Mouse (Mus musculus): ENCODE measurements at regions not wholly inside any gene's neighbourhood (a gene's known extent, or its start where the extent isn't known, plus 50 kb on each side); places are given as distances from the start of the nearest gene placed in this dataset.

DNA sequence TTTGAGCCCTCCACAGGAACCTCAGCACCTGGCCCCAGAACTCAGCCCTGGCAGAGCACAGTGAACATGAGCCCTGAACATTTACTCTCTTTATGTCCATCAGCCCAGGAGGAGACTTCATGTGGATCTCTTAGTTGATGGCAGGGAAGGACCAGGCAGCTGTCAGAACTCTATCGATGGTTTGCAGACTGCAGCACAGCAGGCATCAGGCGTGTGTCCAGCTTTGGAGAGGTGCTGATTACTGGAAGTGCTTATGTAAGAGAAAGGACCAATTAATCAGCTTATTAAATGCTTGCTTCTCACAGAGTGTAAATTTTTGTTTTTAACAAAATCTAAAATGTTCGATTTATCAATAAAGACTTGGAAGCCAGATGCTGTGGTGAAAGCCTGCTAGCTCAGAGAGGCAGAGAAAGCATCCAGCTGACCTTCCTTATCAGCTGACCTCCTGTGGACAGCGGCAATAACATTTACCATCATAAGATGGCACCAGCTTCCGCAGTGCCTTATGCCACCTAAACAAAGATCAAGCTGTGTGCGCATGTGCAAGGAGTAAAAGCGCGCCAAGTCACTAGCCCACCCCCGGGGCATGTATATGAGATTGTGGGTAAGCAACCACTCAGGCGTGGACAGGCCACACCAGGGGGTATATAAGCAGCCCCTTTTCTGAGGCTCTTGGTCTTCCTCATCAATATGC lies 105.8 kb downstream of the Klhl6 start:
- Histone ChIP-seq H3K9me3 (replicated peaks; ENCODE audit: control insufficient read depth, low read length, poor library complexity, severe bottlenecking) (no peaks in the 10 kb centered on the region), H3K4me1 (ENCODE audit: control insufficient read depth, insufficient read depth, low read length) (no peaks in the 10 kb centered on the region), H3K36me3 (ENCODE audit: control insufficient read depth, insufficient read depth, low read length) (no peaks in the 10 kb centered on the region), H3K4me2 (ENCODE audit: low read length) (peak overlapping the region; percentile 23), H3K4me3 (ENCODE audit: low read depth, low read length) (no peak overlapping the region), H3K9ac (ENCODE audit: low read depth, low read length) (no peak overlapping the region), H3K27me3 (ENCODE audit: control insufficient read depth, insufficient read depth, low read depth, low read length) (no peaks in the 10 kb centered on the region), H3K27ac (ENCODE audit: low read length) (no peak overlapping the region)
- 56% methylated on average over 10 of the region's 10 CpGs for WGBS
- peak; percentile 60; the same call in 1 of the 2 replicates for ATAC-seq

DNA sequence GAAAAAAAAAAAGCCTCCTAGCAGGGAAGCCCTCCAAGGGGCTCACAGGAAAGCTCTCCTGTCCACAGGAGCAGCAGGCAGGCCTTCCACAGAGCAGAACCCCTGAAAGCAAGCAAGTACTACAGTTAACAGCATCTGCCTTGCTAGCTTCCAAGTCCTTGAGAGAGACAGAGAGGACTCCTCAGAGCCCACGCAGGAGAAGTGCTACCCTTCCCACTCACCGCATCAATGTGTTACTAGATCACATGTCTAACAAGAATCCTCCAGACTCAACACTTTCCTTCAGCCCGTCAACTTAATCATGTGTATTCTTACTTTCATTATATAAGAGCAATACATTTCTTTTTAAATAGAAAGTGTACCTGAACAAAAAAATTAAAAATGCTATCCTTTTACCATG lies 99.9 kb downstream of the Klhl6 start:
- Histone ChIP-seq H3K4me3 (ENCODE audit: low read depth, low read length) (no peak overlapping the region), H3K9ac (ENCODE audit: low read depth, low read length) (no peak overlapping the region), H3K9me3 (replicated peaks; ENCODE audit: control insufficient read depth, low read length, poor library complexity, severe bottlenecking) (no peaks in the 10 kb centered on the region), H3K4me2 (ENCODE audit: low read length) (no peak overlapping the region), H3K27me3 (ENCODE audit: control insufficient read depth, insufficient read depth, low read depth, low read length) (no peaks in the 10 kb centered on the region), H3K36me3 (ENCODE audit: control insufficient read depth, insufficient read depth, low read length) (no peaks in the 10 kb centered on the region), H3K27ac (ENCODE audit: low read length) (no peak overlapping the region), H3K4me1 (ENCODE audit: control insufficient read depth, insufficient read depth, low read length) (peaks cover 2% of the 10 kb centered on the region; the same call in 1 of the 2 replicates)
- ATAC-seq: no peak
- WGBS: 88% methylated on average over 3 of the region's 3 CpGs

DNA sequence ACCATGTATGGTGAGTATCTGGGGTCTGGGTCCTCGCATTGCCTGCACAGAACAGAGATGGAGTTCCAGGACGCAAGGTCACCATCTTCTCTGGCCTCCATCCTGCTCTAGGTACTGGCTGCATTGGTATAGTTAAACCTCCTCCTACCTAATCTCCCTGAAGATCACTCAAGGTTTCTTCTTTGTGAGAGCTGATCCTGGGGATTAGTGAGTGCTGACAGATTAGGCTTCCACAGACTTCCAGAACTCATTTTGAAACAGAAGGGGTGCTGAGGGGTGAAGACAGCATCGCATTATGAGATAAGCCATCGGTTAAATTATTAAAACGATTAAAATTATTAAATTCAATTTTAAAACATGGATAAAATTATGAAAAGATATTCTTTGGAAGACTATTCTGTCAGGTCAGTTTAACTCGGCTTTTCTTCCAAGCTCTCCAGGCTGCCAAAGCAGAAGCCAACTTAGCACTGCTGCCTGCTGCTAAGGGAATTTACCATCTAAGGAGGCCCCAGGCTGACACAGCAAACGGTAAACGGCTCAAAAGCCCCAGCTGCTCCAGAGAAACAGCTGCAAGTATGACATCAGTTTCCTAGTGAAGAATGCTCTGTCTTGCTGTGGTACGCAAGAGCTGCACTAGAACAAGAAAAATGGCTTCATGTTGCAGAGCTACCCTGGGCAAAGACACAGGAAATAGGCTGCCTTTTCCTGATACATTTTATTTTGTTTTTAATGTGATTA lies 98.9 kb downstream of the Klhl6 start:
- Histone ChIP-seq H3K36me3 (ENCODE audit: control insufficient read depth, insufficient read depth, low read length) (no peaks in the 10 kb centered on the region), H3K9me3 (replicated peaks; ENCODE audit: control insufficient read depth, low read length, poor library complexity, severe bottlenecking) (no peaks in the 10 kb centered on the region), H3K4me3 (ENCODE audit: low read depth, low read length) (no peak overlapping the region), H3K4me2 (ENCODE audit: low read length) (no peak overlapping the region), H3K9ac (ENCODE audit: low read depth, low read length) (no peak overlapping the region), H3K27ac (ENCODE audit: low read length) (no peak overlapping the region), H3K4me1 (ENCODE audit: control insufficient read depth, insufficient read depth, low read length) (peaks cover 2% of the 10 kb centered on the region; the same call in 1 of the 2 replicates), H3K27me3 (ENCODE audit: control insufficient read depth, insufficient read depth, low read depth, low read length) (no peaks in the 10 kb centered on the region)
- ATAC-seq: 0 out of 2 replicates have a peak, but pooled peaks have one; percentile 62
- 43% methylated on average over 9 of the region's 9 CpGs for WGBS

DNA sequence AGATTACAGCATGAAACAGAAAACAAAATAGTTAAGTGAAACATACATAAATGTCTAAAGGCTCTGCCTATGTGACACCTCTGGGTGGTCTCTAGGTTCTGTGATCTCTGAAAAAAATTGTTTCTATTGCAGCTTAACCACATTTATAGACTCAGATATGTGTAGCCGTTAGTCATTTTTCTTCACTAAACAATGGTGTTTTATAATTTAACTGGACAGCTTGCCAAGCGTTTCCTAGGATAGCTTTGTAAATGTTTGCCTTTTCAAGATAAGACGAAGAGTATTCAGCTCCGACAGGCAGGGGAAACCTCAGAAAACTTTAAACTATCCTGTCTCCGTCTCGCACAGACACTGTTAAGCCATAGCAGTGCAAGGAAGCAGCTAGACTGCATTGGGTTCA lies 98.3 kb downstream of the Klhl6 start:
- Histone ChIP-seq H3K27me3 (ENCODE audit: control insufficient read depth, insufficient read depth, low read depth, low read length) (no peaks in the 10 kb centered on the region), H3K4me1 (ENCODE audit: control insufficient read depth, insufficient read depth, low read length) (peaks cover 2% of the 10 kb centered on the region; the same call in 1 of the 2 replicates), H3K4me3 (ENCODE audit: low read depth, low read length) (no peak overlapping the region), H3K9ac (ENCODE audit: low read depth, low read length) (no peak overlapping the region), H3K4me2 (ENCODE audit: low read length) (no peak overlapping the region), H3K9me3 (replicated peaks; ENCODE audit: control insufficient read depth, low read length, poor library complexity, severe bottlenecking) (no peaks in the 10 kb centered on the region), H3K36me3 (ENCODE audit: control insufficient read depth, insufficient read depth, low read length) (no peaks in the 10 kb centered on the region), H3K27ac (ENCODE audit: low read length) (no peak overlapping the region)
- ATAC-seq: no peak
- WGBS: 64% methylated on average over 6 of the region's 6 CpGs

DNA sequence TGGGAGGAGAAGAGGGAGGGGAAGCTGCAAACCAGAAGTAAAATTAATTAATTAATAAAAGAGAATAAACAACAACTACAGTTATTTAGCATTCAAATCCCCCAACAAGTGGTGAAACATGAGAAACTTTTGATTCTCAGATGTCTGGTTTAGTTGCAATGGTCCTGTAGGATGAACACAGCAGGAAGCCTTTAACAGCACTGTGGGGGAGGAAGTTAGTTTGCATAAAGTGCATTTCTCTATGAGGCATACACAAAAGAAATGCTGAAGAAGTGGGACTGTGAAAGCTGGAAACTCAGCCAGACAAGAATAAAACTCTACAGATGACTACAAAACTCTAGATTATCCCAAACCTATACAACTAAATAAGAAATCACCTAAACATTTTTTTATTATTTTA lies 96.2 kb downstream of the Klhl6 start:
- Histone ChIP-seq H3K27ac (ENCODE audit: low read length) (no peak overlapping the region), H3K27me3 (ENCODE audit: control insufficient read depth, insufficient read depth, low read depth, low read length) (no peaks in the 10 kb centered on the region), H3K9me3 (replicated peaks; ENCODE audit: control insufficient read depth, low read length, poor library complexity, severe bottlenecking) (no peaks in the 10 kb centered on the region), H3K4me1 (ENCODE audit: control insufficient read depth, insufficient read depth, low read length) (peaks cover 2% of the 10 kb centered on the region; the same call in 1 of the 2 replicates), H3K4me2 (ENCODE audit: low read length) (no peak overlapping the region), H3K4me3 (ENCODE audit: low read depth, low read length) (no peak overlapping the region), H3K9ac (ENCODE audit: low read depth, low read length) (no peak overlapping the region), H3K36me3 (ENCODE audit: control insufficient read depth, insufficient read depth, low read length) (no peaks in the 10 kb centered on the region)
- ATAC-seq: no peak

DNA sequence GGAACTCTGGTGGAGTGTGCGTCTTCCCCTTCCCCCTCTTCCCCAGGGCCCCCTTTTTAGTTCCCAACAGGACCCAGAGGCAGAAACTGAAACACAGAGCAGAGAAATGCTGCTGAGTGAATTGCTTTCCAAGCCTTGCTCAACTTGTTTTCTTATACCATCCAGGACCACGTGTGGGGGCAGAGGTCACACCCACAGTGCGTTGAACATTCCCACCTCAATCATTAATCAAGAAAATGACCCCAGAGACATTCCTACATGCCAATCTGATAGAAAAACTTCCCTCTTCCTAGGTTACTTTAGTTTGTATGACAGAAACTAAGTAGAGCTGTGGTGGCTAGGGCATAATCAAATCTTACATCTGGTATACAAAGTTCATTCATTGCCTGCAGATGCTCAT lies 93.3 kb downstream of the Klhl6 start:
- no peak overlapping the region for H3K4me3 ChIP-seq (ENCODE audit: low read depth, low read length)
- no peaks in the 10 kb centered on the region for H3K9me3 ChIP-seq (replicated peaks; ENCODE audit: control insufficient read depth, low read length, poor library complexity, severe bottlenecking)
- H3K27ac ChIP-seq (ENCODE audit: low read length): no peak overlapping the region
- no peaks in the 10 kb centered on the region for H3K4me1 ChIP-seq (ENCODE audit: control insufficient read depth, insufficient read depth, low read length)
- 75% methylated on average over 3 of the region's 3 CpGs for WGBS
- no peak overlapping the region for H3K4me2 ChIP-seq (ENCODE audit: low read length)
- no peaks in the 10 kb centered on the region for H3K27me3 ChIP-seq (ENCODE audit: control insufficient read depth, insufficient read depth, low read depth, low read length)
- H3K9ac ChIP-seq (ENCODE audit: low read depth, low read length): no peak overlapping the region
- no peak for ATAC-seq
- H3K36me3 ChIP-seq (ENCODE audit: control insufficient read depth, insufficient read depth, low read length): no peaks in the 10 kb centered on the region

DNA sequence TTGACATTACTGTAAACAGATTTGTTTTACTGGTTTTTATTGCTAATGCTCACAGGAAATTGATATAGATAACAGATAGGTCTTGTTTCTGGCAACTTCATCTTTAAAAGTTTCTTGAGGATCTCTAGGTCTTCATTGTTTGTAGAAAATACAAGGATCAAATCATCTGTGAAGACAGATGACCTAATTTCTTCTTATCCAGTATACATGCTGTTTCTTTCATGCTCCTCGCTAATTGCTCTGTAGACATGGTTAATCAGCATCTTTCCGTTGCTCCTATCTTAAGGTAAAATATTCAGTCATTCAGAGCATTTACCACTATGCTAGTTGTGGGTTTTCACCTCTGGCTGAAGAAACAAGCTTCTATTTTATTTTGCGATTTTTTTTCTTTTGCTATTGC lies 91.4 kb downstream of the Klhl6 start:
- Histone ChIP-seq H3K36me3 (ENCODE audit: control insufficient read depth, insufficient read depth, low read length) (no peaks in the 10 kb centered on the region), H3K27me3 (ENCODE audit: control insufficient read depth, insufficient read depth, low read depth, low read length) (no peaks in the 10 kb centered on the region), H3K4me2 (ENCODE audit: low read length) (no peak overlapping the region), H3K9me3 (replicated peaks; ENCODE audit: control insufficient read depth, low read length, poor library complexity, severe bottlenecking) (no peaks in the 10 kb centered on the region), H3K27ac (ENCODE audit: low read length) (no peak overlapping the region), H3K9ac (ENCODE audit: low read depth, low read length) (no peak overlapping the region), H3K4me3 (ENCODE audit: low read depth, low read length) (no peak overlapping the region), H3K4me1 (ENCODE audit: control insufficient read depth, insufficient read depth, low read length) (no peaks in the 10 kb centered on the region)
- no peak for ATAC-seq
- 87% methylated on average over 3 of the region's 3 CpGs for WGBS

DNA sequence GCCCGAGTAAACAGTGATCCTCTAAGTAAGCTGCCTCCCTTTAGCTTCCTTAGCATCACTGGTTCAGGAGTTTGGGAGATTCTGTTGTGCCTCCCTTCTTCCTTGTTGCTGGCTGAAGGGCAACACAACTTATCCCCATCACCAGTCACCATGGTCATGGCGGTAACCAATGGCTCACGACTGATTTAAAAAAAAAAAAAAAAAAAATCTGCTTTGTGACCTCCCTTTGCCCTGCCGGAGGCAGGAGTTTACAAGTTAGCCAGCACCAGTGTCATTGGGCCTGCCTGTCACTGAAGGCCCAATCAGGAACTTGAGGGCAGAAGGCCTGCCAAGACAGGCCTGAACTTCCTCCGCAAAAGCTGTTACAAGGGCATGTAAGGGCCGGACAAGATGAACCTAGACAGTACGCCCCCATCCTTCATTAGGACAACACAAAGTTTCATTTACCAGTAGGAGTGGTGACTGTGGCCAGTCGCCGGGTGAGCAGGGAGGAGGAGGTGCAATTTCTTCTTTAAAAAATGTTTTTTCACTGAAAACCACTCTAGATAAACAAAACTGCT lies 88.3 kb downstream of the Klhl6 start:
- Histone ChIP-seq H3K4me2 (ENCODE audit: low read length) (no peak overlapping the region), H3K4me3 (ENCODE audit: low read depth, low read length) (no peak overlapping the region), H3K4me1 (ENCODE audit: control insufficient read depth, insufficient read depth, low read length) (no peaks in the 10 kb centered on the region), H3K9ac (ENCODE audit: low read depth, low read length) (no peak overlapping the region), H3K27me3 (ENCODE audit: control insufficient read depth, insufficient read depth, low read depth, low read length) (no peaks in the 10 kb centered on the region), H3K9me3 (replicated peaks; ENCODE audit: control insufficient read depth, low read length, poor library complexity, severe bottlenecking) (no peaks in the 10 kb centered on the region), H3K36me3 (ENCODE audit: control insufficient read depth, insufficient read depth, low read length) (no peaks in the 10 kb centered on the region), H3K27ac (ENCODE audit: low read length) (no peak overlapping the region)
- WGBS: 95% methylated on average over 9 of the region's 9 CpGs
- no peak for ATAC-seq

All from midbrain, embryonic 16.5 days (tissue).